Mouse (Mus musculus) left cerebral cortex, adult 2 months (tissue): Measurements from ENCODE around the gene Spindoc. TPM values are rescaled to one million over a fixed set of nuclear protein-coding genes. Genes with fewer than 3 reads are reported as not detected.

Experiments
- DNase-seq, 2 experiments: peaks; one replicate each; pipeline ENCODE4 v3.0.0; 2021 to 2022; ENCODE audit warnings: low spot score in 2 of 2, mixed read lengths in 1 of 2; ENCODE audit errors: extremely low spot score in 1 of 2
- H3K27ac ChIP-seq: fragments of 200-600 bp; 2 replicates; pipeline ENCODE4 v1.8.1; 2022
- H3K4me3 ChIP-seq: fragments of 200-600 bp; 2 replicates; pipeline ENCODE4 v1.8.1; 2022
- CTCF ChIP-seq: fragments of 200-600 bp; IDR thresholded peaks from 2 replicates; pipeline ENCODE4 v1.8.1; 2022; ENCODE audit warnings: antibody characterized with exemption, mild to moderate bottlenecking, moderate library complexity
- intact Hi-C: fragments of 180-260 bp; cut with DNase I; formaldehyde crosslinking; loops from one replicate; pipeline ENCODE4 v1.15.1; 2025
- total RNA-seq, 2 experiments: library from RNA; stranded (reverse); gene quantifications; 2 replicates each; pipeline ENCODE4 v1.2.3; 2021

Spindoc gene
- total RNA-seq, 2 experiments from 2014 or later: 27.9 to 28.0 TPM

DNA sequence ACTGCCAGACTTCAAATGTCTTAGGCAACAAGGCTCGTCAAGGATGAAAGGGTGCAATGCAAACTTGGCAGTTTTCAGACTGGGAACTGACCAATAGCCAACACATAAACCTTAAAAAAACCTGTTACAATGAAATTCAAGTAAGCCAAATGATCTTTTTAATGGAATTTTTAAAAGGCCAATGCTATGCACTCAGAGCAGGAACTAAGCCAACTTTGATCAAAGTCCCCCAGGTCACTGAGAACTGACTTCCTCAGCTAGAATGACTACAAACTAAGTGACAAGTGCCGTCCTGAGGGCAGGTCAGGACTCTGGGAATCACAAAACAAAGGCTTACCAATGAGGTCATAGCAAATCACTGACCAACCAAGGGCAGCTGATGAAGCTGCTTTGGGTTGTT, 62.6 kb downstream of the Spindoc start:
- no peak for DNase-seq
- TF ChIP-seq CTCF: no peak
- Histone ChIP-seq H3K4me3 (no peak overlapping the region), H3K27ac (no peak overlapping the region)
- intact Hi-C loops: no loop called here

DNA sequence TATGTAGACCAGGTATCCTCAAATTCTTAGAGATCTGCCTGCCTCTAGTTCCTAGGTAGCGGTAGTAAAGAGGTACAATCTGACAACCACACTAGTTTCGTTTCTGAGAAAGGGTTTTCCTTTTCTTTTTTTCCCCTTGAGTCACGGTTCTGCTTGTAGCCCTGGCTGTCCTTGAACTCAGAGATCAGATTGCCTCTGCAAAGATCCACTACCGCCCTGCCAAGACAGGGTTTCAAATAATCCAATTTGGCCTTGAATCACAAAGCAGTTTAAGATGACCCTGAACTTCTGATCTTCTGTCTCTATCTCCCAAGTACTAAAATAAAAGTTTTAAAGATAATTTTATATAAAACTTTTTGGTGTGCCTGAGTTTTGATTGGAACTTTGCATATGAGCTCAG, 65.1 kb downstream of the Spindoc start:
- Histone ChIP-seq H3K27ac (no peak overlapping the region), H3K4me3 (no peak overlapping the region)
- DNase-seq: no peak
- intact Hi-C loops: no loop called here
- TF ChIP-seq CTCF: no peak

DNA sequence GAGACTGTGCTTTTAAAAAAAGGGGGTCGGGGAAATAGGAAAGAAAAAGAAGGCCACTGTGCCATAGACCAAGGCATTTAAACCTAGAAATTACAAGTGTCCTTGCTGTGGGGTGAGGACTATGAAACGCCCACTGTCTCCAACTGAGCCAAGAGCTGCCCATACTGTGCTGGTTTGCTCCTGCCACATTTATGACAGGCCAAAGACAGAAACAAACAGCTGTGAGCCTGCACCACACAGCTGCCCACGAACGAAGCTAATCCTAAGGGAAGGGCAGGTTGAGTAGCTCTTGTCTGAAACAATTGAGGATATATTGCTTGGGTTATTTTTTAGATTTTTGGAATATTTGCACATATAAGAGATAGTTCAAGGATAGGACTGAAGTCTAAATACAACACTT, 66.0 kb downstream of the Spindoc start:
- no peak overlapping the region for H3K27ac ChIP-seq
- TF ChIP-seq CTCF: no peak
- no peak for DNase-seq
- no peak overlapping the region for H3K4me3 ChIP-seq
- intact Hi-C loops: no loop called here

DNA sequence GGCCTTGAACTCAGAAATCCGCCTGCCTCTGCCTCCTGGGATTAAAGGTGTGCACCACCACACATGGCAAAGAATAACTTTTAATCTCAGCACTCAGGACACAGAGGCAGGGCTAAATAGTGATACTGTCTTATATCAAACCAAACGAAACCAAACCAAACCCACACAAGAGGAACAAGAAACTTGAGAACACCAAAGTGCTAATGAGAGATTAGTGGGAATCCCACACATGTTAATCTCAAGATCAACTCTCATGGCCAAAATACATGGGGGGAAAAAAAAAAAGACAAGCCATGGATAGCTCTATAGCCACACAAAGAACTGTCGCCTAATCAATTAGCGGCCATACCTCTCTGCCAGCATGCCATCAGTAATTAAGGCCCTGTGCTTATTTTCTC, 67.2 kb downstream of the Spindoc start:
- no peak for TF ChIP-seq CTCF
- Histone ChIP-seq H3K27ac (peak overlapping the region; percentile 21; the same call in 1 of the 2 replicates), H3K4me3 (no peak overlapping the region)
- intact Hi-C loops: no loop called here
- no peak for DNase-seq

DNA sequence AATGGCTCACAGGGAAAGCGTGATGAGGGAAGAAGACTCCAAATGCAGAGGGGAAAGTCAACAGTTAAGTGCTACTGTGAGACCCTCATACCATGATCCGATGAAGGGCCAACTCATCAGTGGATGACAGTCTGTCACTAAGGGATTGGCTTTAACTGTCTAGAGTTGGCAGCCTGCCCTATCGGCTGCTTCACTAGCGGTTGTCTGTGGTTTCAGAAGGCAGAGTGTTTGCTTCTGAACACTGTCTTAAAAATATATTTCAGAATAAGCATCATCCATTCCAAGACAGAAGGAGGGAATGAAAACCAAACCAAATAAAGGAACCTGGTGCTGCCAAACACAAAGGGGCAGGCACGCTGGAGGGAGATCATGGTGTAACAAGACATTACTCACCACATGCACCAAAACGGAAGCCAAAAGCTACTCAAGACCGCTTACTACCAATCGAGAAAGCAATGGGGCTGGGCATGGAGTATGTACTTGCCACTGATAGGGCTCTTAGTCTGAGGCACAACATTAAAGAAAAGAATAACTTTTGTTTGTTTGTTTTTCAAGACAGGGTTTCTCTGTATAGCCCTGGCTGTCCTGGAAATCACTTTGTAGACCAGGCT, 67.7 kb downstream of the Spindoc start:
- intact Hi-C loops: no loop called here
- Histone ChIP-seq H3K27ac (peak overlapping the region; percentile 38; the same call in 1 of the 2 replicates), H3K4me3 (no peak overlapping the region)
- DNase-seq: no peak
- TF ChIP-seq CTCF: no peak

DNA sequence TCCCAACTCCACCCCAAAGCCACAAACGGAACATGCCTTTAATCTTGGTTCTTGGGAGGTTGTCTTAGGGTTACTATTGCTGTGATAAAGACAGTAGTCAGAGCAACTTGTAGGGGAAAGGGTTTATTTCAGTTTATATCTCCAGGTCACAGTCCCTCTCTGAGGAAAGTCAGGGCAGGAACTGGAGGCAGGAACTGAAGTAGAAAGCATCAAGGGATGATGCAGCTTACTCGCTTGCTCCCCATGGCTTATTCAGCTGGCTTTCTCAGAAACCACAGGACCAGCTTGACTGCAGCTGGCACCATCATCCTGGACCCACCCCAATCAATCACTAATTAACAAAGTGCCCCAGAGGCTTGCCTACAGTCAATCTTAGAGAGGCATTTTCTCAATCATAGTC, 69.1 kb downstream of the Spindoc start:
- H3K27ac ChIP-seq: no peak overlapping the region
- no peak for TF ChIP-seq CTCF

DNA sequence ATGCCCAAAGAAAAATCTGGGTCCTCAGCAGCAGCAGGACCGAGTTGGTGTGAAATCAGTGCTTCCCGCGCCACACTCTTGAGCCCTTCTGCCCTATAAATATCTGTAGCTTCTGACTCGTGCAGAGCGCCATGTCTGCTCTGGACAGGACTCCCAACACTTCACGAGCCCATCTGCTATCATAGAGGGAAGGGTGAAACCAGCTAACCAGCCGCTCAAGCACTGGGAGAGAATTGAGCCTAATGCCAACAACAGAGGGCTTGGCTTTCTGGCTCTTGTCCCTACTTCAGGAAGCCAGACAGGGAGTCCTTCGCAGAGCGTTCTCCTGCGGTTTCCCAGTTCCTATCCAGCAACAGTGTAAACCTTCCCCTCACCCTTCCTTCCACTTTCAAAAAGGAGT, 71.5 kb downstream of the Spindoc start:
- H3K27ac ChIP-seq: peak overlapping the region; percentile 74
- H3K4me3 ChIP-seq: no peak overlapping the region
- no peak for DNase-seq
- intact Hi-C loops: no loop called here
- TF ChIP-seq CTCF: no peak

More for the DNA sequence above, 69.1 kb downstream of the Spindoc start:
- no peak for DNase-seq
- intact Hi-C loops: no loop called here
- no peak overlapping the region for H3K4me3 ChIP-seq

DNA sequence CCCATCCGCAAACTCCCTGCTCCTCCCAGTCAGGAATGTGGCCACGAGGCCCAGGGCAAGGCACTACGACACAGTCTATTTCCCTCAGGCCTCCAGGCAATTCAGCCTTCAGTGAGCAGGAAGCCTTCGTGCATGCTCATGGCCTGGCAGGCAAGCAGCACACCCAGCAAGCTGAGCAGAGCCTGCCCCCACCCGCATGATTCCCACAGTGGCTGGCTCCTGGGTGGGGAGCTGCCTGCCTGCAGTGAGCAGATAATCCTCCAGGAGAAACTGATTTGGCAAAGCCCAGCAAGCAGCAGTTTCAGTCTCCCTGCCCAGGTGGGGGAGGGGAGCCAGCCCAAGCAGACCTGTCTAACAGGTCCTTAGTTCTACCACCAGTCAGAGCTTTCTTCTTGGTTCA, 72.1 kb downstream of the Spindoc start:
- intact Hi-C loops: no loop called here
- peak overlapping the region; percentile 74 for H3K27ac ChIP-seq
- peak in 1 of 2 experiments; percentile 50 for DNase-seq
- H3K4me3 ChIP-seq: no peak overlapping the region
- peak; percentile 30 for TF ChIP-seq CTCF

DNA sequence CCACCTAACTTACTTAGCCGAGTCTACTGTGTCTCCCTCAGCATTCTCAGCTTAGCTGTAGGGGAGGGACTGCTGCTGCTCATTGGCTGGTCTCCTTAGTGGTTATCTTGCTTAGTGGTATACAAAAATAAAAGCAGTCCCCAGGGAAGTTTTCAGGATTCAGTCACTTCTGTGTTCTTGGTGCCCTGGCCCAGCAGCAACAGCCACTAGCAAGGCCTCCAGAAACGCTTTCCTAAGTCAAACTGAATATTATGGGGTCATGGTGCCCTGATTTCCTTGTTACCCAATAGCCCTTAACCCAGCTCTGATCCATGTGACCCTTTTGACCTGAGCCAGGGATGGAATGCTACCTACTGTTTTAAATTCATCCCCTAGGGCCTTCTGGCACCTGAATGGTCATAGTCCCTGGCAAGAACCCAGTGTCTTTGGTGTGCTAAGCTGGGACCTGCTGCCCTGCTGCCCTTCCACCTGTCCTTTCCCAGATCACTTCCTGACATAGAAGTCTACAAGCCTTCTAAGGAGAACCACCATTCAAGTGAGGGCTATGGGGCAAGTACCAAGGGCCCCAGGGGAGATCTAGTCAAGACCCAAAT, 73.0 kb downstream of the Spindoc start:
- H3K27ac ChIP-seq: peak overlapping the region; percentile 74
- intact Hi-C loops: no loop called here
- no peak for TF ChIP-seq CTCF

DNA sequence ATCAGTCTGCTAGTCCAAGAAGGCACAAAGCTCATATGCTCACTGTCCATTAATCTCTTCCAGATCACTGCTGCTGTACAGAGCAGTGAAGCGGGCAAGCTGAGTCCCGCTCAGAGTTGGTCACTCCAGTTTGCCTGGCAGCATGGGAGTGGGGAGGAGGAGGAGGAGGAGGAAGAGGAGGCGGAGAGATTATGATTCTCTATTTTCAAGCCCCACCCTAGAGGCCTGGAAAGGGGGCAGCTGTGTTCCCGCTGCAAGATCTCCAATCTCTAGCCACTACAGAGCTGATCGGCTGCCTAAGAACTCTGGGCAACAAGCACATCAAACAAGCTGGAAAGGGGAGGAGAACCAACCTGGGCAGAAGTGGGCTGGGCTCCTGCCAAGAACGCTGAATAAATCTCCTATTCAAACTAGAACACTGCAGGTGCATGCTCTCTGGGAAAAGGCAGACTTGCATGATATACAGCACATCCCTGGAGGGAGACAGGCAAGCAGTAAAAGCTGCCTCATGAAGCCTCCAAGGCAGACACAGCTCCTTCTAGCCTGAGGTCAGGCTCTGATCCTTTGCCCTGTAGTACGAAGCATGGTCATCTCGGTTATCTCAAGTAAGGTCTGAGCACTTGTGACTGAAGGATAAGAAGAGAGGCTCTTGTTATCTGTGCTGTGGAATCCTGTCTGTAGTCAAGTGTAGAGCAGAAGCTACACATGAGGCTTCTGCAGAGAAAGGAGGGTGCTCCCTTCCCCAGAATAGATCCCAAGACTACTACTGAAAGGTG, 74.6 kb downstream of the Spindoc start:
- DNase-seq: no peak
- peak overlapping the region; percentile 66; the same call in 1 of the 2 replicates for H3K27ac ChIP-seq
- intact Hi-C loops: no loop called here
- no peak for TF ChIP-seq CTCF
- H3K4me3 ChIP-seq: no peak overlapping the region

More for the DNA sequence above, 73.0 kb downstream of the Spindoc start:
- DNase-seq: no peak
- H3K4me3 ChIP-seq: no peak overlapping the region

DNA sequence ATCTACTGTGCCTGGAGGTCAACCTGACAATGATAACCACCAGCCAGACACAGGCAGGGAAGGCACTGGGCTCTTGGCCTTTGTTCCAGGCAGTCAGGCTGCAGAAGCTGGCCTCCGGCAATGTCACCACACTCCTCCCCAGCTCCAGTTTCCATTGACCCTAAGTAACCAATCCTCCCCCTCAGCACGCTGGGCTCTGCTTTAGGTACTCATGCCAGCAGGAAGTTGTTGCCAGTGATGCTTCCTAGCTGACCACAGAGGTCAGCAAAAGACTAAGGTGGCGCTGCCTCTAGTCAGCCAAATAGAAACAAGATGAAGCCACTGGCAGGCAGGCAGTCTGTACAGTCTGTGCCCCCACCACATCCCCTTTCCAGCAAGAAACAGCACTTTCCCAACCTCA, 75.8 kb downstream of the Spindoc start:
- no peak overlapping the region for H3K4me3 ChIP-seq
- intact Hi-C loops: no loop called here
- peak overlapping the region; percentile 15; the same call in 1 of the 2 replicates for H3K27ac ChIP-seq
- DNase-seq: no peak
- no peak for TF ChIP-seq CTCF
